Mouse (Mus musculus) adrenal gland, adult (tissue): ENCODE results near the gene Lins1.
A peak's percentile ranks its signal among the peaks of the same experiment; 100 is the strongest.

Source experiments
- DNase-seq, 2 experiments: peaks; one replicate each; pipeline ENCODE4 v3.0.0; 2022 to 2023; ENCODE audit warnings: low spot score in 1 of 2; ENCODE audit not compliant: inconsistent age in 2 of 2

The Lins1 gene

GRCm38 (mm10) chr7:66729232-66729631 lies 39.5 kb downstream of the Lins1 start:
- peak in 1 of 2 experiments; percentile 41 for DNase-seq

DNA sequence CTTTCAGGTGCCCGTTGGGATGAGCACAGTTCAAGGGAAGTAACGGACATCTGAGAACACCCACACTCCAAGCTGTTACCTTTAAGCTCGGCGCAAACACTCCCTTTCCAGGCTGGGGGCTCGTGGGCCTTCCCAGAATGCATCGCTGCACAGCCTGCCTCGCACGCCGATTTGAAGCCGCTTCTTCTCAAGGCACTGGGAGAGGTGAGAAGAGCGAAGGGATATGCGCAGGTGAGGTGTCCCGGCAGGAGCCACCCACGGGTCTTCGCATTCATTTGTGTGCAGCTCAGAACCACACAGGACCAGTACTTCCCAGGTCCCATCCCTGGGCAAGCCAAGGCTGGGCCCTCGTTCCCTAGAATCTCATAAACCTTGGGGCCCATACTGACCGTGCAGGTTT lies 43.7 kb downstream of the Lins1 start:
- DNase-seq: no peak

GRCm38 (mm10) chr7:66733882-66734281 lies 44.2 kb downstream of the Lins1 start:
- no peak for DNase-seq

GRCm38 (mm10) chr7:66734466-66734865 lies 44.8 kb downstream of the Lins1 start:
- peak; percentile 22 to 59 for DNase-seq

DNA sequence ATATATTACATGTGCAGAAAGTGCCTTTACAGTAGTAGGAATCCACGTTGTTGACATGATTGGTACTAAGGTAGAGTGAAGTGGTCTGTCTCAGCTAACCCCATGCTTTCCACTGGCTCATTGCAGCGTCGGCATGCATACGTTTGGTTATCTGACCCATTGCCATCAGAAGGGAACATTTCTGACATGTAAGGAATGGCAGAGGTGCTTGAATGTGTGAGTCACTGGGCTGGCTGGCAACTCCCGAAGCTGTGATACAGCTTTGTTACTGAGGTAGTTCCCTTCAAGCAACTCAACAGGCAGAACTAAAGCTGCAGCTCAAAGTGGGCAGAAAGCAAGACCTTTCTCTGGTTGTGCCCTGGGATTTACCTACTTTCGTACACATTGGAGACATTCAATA lies 45.3 kb downstream of the Lins1 start:
- DNase-seq: no peak

- no peak for DNase-seq
Measured at GRCm38 (mm10) chr7:66737418-66737817, 47.7 kb downstream of the Lins1 start.

DNA sequence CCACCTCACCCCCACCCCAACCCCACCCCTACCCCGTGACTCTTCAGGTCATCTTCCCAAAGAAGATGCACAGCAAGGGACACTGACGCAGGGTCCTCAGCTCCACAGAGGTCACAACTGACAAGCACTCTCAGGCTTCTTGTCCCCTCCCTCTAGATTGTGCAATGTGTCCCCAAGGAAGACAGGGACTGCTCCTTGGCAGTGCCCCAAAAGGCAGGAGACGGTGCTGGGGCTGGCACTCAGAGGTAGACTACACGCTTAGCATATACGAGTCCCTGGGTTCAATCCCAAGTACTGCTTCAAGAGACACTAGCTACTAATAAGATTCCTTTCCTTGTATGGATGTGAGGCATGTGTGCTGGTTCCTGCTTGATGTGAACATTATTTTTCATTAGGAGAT lies 51.3 kb downstream of the Lins1 start:
- no peak for DNase-seq

DNA sequence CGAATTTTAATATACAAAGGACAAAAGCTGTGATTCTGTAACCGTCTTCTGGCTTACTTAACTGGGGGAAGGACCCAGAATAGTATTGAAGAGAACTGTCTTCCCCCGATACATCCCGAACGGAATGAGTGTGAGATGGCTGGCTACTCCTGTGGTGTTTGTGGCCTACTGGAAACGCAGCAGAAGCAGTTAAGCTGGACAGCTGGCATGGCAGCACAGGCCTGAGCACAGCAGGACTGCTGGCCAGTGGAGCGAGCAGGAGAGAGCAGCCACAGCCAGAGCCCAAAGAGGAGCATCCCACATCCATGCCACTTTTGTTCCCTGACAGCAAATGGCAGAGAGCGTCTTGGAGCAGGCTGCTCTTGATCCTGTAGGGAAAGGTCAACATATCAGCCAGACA lies 51.7 kb downstream of the Lins1 start:
- DNase-seq: no peak

DNA sequence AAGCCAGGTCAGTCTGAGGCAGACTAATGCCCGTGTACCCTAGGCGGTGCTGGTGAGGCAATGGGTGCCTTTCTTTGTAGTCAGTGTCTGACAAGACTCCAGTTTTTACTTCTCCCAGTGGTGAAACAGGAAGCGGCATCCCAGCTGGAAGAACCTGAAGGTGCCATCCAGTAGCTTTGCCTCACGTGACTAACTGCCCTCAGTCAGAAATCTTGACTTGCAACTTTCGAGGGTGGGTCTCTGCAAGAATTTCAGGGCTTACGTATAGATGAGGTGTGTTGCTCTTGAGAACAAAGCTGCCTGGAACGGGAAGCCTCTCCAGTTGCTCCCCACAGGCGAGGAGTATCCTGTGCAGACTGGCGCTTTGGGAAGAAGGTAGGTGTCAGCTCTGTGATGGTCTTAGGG lies 53.7 kb downstream of the Lins1 start, which contains the start of gene Cers3:
TSS of gene Cers3 (plus strand) at position 128 of the 405 bp plus-strand sequence.
- no peak for DNase-seq

GRCm38 (mm10) chr7:66746972-66747371 lies 57.3 kb downstream of the Lins1 start:
- no peak for DNase-seq

- no peak for DNase-seq
Measured at GRCm38 (mm10) chr7:66749998-66750397, 60.3 kb downstream of the Lins1 start.

GRCm38 (mm10) chr7:66753816-66754215 lies 64.1 kb downstream of the Lins1 start:
- peak; percentile 61 to 74 for DNase-seq

GRCm38 (mm10) chr7:66755611-66756010 lies 65.9 kb downstream of the Lins1 start:
- no peak for DNase-seq
